Mouse (Mus musculus) bone marrow macrophage, adult 2 months (primary cell): Measurements from ENCODE around the gene Hist1h3a.
"Not testable (repeated sequence)": the region's sequence is repeated elsewhere in the genome, so short reads cannot be mapped to it uniquely, and the experiment has no call there.

Experiments used
- CTCF ChIP-seq: IDR thresholded peaks from 2 replicates; pipeline ENCODE4 v1.5.1; 2012; ENCODE audit warnings: low read depth, mild to moderate bottlenecking, low read length, moderate library complexity
- POLR2A ChIP-seq: IDR thresholded peaks from 2 replicates; pipeline ENCODE4 v1.6.1; 2012; ENCODE audit warnings: mild to moderate bottlenecking, low read depth, low read length, borderline replicate concordance

DNA sequence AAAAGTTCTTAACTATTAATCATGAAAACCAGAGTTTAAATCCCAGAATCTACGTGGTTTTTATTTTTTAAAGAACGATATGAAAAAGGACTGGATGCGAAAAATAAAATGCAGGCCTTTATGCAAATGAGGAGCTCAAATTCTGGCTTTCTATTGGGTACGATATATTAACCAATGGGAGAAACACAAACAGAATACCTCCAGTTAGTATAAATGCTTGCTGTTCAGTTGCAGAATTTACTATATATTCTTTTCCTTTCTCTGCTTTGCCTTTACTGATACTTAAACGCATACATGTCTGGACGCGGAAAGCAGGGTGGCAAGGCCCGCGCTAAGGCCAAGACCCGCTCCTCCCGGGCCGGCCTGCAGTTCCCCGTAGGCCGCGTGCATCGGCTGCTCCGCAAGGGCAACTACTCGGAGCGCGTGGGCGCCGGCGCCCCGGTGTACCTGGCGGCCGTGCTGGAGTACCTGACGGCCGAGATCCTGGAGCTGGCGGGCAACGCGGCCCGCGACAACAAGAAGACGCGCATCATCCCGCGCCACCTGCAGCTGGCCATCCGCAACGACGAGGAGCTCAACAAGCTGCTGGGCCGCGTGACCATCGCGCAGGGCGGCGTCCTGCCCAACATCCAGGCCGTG, 11.2 kb downstream of the Hist1h3a start, which contains the start of gene Hist1h2ab:
- TF ChIP-seq POLR2A, CTCF: not testable (repeated sequence)
